Mouse (Mus musculus) embryonic facial prominence, embryonic 15.5 days (tissue): ENCODE measurements around the gene Glrp1. TPM values are rescaled to one million over a fixed set of nuclear protein-coding genes. Genes with fewer than 3 reads are reported as not detected.

Source experiments
- ATAC-seq: fragments of 200-750 bp; cut with Nextera tagmentation; 2 replicates; pipeline ENCODE4 v1.8.0; 2017; ENCODE audit warnings: low read depth, moderate TSS enrichment; ENCODE audit not compliant: insufficient number of reproducible peaks, low FRiP score, low TSS enrichment
- H3K27ac ChIP-seq: fragments of 300-500 bp; sonication (generic); replicated peaks from 2 replicates; pipeline ENCODE4 v1.5.1; 2015; ENCODE audit warnings: mild to moderate bottlenecking, inconsistent platforms
- H3K27me3 ChIP-seq: fragments of 300-500 bp; sonication (generic); 2 replicates; pipeline ENCODE4 v1.6.1; 2015; ENCODE audit warnings: inconsistent platforms
- H3K36me3 ChIP-seq: fragments of 300-500 bp; sonication (generic); 2 replicates; pipeline ENCODE4 v1.6.1; 2015; ENCODE audit warnings: mild to moderate bottlenecking, inconsistent platforms
- H3K4me1 ChIP-seq: fragments of 300-500 bp; sonication (generic); 2 replicates; pipeline ENCODE4 v1.6.1; 2015; ENCODE audit warnings: inconsistent platforms
- H3K4me2 ChIP-seq: fragments of 300-500 bp; sonication (generic); replicated peaks from 2 replicates; pipeline ENCODE4 v1.6.1; 2015; ENCODE audit warnings: mild to moderate bottlenecking, inconsistent platforms
- H3K4me3 ChIP-seq: fragments of 300-500 bp; sonication (generic); replicated peaks from 2 replicates; pipeline ENCODE4 v1.5.1; 2015; ENCODE audit warnings: mild to moderate bottlenecking, inconsistent platforms
- H3K9ac ChIP-seq: fragments of 300-500 bp; sonication (generic); 2 replicates; pipeline ENCODE4 v1.6.1; 2015; ENCODE audit warnings: inconsistent platforms
- H3K9me3 ChIP-seq: fragments of 300-500 bp; sonication (generic); replicated peaks from 2 replicates; pipeline ENCODE4 v1.6.1; 2016; ENCODE audit warnings: inconsistent platforms
- WGBS: fragments of 180-500 bp; shearing (Covaris S2); methylation state at CpG from one replicate; pipeline ENCODE4 v1.1.7; 2015; 5-methylcytosine and 5-hydroxymethylcytosine counted together
- polyA plus RNA-seq: library from polyadenylated mRNA; unstranded; fragments of >200 nt; fragmentation: Nextera tagmentation; extraction: Ambion mirVana; gene quantifications from 2 replicates; pipeline ENCODE4 v1.2.1, GENCODE M21; 2015

Glrp1 gene
- polyA plus RNA-seq, 1 experiment from 2014 or later, result 0.13 TPM

DNA sequence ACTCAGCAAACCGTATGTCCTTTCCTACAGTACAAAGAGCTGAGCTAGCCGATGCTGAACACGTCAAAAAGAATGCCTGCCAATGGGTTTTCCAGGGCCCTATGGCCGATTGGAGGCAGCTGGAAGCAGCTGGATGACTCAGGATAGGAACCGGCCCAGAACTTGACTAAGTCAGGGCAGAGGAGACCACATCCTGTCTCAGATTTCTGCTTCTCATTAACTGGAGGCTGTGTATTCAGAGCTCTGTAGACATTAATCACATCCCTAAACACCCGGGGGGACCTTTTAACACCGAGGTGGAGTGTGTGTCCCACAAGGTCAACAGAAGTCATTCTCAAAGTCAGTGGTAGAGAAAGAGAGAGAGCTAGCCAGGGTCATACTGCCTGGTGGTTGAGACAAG lies 35.3 kb downstream of the Glrp1 start:
- Histone ChIP-seq H3K9ac (no peak overlapping the region), H3K27ac (no peak overlapping the region), H3K4me3 (no peak overlapping the region), H3K36me3 (no peaks in the 10 kb centered on the region), H3K4me1 (peaks cover 20% of the 10 kb centered on the region; the same call in 1 of the 2 replicates), H3K9me3 (no peaks in the 10 kb centered on the region), H3K4me2 (no peak overlapping the region), H3K27me3 (no peaks in the 10 kb centered on the region)
- peak; percentile 60 for ATAC-seq
- WGBS, result 22% methylated on average over 7 of the region's 7 CpGs

DNA sequence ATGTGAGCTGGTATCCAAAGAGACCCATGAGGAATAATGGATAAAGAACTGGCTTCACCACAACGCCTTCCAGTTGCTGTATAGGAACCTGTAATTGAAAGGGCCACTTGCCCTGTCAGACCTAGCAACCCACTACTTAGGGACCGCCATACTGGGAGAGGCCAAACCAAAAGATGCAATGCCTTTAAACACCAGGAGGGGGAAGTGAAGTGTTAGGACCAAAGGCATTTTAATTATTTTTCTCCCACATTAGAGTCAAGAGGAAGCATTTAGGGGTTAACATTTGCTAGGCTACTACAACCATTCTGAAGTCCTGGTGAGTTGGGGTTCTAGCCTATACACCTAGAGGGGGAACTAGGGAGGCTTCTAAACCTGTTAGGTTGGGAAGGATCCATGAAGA lies 36.0 kb downstream of the Glrp1 start:
- 0 out of 2 replicates have a peak, but pooled peaks have one; percentile 19 for ATAC-seq

DNA sequence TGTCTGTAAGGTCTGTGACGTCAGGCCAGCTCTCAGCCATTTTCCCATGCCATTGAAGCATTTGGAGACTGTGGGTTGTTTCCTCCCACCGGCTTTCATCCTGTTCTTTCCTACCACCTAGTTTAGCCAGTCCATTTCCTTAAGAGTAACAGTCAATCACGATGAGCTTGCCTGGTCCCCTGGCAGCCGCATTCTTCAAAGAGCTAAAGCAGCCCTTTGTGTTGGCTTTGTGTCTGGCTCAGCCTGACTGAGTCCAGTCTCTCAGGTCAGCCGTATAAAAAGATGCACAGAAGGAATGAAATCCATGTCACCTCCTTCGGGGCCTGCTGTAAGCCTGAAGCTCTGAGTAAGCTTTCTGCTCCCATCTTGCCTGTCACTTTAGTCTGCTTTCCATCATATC lies 37.6 kb downstream of the Glrp1 start:
- ATAC-seq, result no peak
- no peak overlapping the region for H3K9ac ChIP-seq
- 51% methylated on average over 6 of the region's 6 CpGs for WGBS
- no peak overlapping the region for H3K4me3 ChIP-seq
- H3K4me1 ChIP-seq, result peaks cover 20% of the 10 kb centered on the region; the same call in 1 of the 2 replicates
- no peak overlapping the region for H3K27ac ChIP-seq
- H3K27me3 ChIP-seq, result no peaks in the 10 kb centered on the region
- no peaks in the 10 kb centered on the region for H3K36me3 ChIP-seq
- no peak overlapping the region for H3K4me2 ChIP-seq
- H3K9me3 ChIP-seq, result no peaks in the 10 kb centered on the region

More for the DNA sequence above, 36.0 kb downstream of the Glrp1 start:
- Histone ChIP-seq H3K9ac (no peak overlapping the region), H3K4me3 (no peak overlapping the region), H3K27me3 (no peaks in the 10 kb centered on the region), H3K36me3 (no peaks in the 10 kb centered on the region), H3K9me3 (no peaks in the 10 kb centered on the region), H3K4me1 (peaks cover 20% of the 10 kb centered on the region; the same call in 1 of the 2 replicates), H3K27ac (no peak overlapping the region), H3K4me2 (no peak overlapping the region)
- 70% methylated on average over 2 of the region's 2 CpGs for WGBS

DNA sequence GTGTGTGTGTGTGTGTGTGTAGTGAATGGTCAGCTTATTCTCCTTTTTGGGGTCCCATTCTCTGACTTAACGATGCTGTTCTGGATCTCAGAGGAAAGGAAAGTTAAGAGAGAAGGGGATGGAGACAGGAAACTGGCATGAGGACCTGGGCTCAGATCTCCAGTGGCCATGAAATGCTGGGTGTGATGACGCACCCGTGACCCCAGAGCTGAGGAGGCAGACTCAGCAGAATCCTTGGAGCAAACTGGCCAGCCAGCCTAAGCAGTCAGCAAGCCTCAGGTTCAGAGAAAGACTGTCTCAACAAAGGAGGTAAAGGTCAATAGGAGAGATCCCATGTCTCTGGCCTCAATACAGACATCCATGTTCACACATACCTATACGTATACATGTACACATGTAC lies 40.1 kb downstream of the Glrp1 start:
- Histone ChIP-seq H3K4me1 (0 out of 2 replicates have a peak, but pooled peaks cover 8% of the 10 kb centered on the region), H3K27ac (no peak overlapping the region), H3K36me3 (no peaks in the 10 kb centered on the region), H3K27me3 (no peaks in the 10 kb centered on the region), H3K4me2 (no peak overlapping the region), H3K9me3 (no peaks in the 10 kb centered on the region), H3K9ac (no peak overlapping the region), H3K4me3 (no peak overlapping the region)
- ATAC-seq, result no peak
- WGBS, result 91% methylated on average over 4 of the region's 4 CpGs

DNA sequence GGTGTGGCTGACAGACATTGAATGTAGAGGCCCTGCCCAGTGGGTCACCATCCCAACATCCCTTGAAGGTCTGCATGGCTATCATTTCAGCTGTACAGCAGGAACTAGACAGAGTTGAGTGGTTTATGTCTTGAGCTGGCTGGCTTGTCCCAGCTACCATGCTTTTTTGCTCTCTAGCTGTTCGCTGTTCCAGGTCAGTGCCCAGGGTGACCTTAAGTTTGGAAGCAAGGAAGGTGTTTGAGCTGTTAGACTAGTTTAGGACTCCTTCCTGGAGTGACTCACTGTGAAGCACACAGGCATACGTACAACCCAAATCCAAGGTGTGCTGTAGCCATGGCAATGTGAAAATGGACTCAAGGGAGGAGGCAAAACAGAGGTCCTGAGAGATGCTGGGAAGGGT lies 41.5 kb downstream of the Glrp1 start:
- H3K4me3 ChIP-seq, result no peak overlapping the region
- ATAC-seq, result no peak
- 80% methylated on average over 2 of the region's 2 CpGs for WGBS
- H3K27ac ChIP-seq, result no peak overlapping the region
- H3K9ac ChIP-seq, result no peak overlapping the region
- no peaks in the 10 kb centered on the region for H3K36me3 ChIP-seq
- no peaks in the 10 kb centered on the region for H3K9me3 ChIP-seq
- H3K4me2 ChIP-seq, result no peak overlapping the region
- H3K27me3 ChIP-seq, result no peaks in the 10 kb centered on the region
- 0 out of 2 replicates have a peak, but pooled peaks cover 2% of the 10 kb centered on the region for H3K4me1 ChIP-seq

DNA sequence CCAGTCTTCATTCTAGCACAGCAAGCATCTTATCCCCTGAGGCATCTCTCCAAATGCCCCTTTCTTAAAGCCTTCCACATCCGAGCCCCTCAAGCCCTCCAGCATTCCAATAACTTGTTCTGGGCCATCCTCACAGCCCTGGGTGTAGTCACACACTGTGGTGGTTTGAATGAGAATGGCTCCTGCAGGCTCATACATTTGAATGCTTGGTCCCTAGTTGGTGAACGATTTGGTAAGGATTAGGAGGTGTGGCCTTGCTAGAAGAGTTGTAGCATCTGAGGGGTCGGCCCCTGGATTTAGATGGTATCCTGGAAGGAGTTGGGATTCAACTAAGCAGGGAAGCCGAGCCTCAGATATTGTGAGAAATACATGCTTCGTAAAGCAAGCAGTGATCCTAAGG lies 42.0 kb downstream of the Glrp1 start:
- H3K27me3 ChIP-seq, result no peaks in the 10 kb centered on the region
- H3K9ac ChIP-seq, result no peak overlapping the region
- H3K36me3 ChIP-seq, result no peaks in the 10 kb centered on the region
- no peak overlapping the region for H3K4me3 ChIP-seq
- no peak for ATAC-seq
- no peak overlapping the region for H3K27ac ChIP-seq
- H3K9me3 ChIP-seq, result no peaks in the 10 kb centered on the region
- 80% methylated on average over 5 of the region's 5 CpGs for WGBS
- H3K4me2 ChIP-seq, result no peak overlapping the region
- 0 out of 2 replicates have a peak, but pooled peaks cover 7% of the 10 kb centered on the region for H3K4me1 ChIP-seq

DNA sequence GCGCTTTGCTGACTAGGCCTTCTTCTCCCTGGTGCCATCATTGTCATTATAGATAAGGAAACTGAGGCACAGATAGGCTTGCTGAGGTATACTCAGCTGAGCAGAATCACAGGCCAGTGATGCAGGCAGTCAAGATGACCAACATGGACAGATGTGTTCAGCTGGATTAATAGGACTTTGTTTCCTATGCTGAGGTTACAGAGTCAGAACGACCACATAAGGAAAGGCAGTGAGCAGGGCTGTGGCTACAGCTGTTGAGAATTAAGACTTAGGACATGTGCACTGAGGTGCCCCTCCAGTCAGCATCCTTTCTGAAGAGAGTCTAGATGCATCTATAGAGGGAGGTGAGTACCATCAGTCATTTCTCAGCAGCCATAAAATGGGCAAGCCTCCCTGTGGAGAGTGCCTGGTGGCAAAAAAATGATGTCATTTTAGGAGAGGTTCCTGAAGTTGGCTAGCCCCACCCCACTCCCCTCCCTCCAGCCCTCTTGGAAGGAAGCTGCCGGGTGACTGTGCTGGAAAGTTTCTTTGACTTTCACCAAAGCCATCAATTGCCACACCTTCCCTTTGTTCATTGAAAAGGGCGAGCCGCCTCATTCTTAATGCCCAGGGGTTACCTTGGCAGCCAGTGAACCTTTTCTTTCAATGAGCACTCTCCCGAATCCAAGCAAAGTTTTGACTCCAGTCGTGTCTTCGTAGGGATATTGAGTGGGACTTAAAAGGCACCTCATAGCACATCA lies 43.4 kb downstream of the Glrp1 start:
- WGBS, result 64% methylated on average over 8 of the region's 8 CpGs
- no peak for ATAC-seq
- no peak overlapping the region for H3K4me2 ChIP-seq

DNA sequence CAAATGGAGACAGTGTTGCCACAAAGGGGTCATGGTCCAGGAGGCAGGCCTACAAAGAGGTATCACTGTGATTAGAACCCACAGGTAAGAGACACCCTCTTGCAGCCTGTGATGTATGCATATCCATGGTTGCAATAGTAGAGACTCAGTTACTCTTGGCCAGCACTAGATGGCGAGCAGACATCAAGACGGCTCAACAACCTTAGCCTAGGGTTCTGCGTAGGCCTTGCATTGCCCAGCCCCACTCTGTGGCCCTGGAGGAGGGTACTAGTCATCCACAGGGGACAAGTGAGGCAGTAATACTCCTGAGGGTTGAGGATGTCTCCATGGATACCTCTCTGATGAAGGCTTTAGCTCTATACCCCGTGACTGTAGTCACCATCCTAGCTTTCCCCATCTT lies 44.1 kb downstream of the Glrp1 start:
- Histone ChIP-seq H3K9ac (no peak overlapping the region), H3K36me3 (no peaks in the 10 kb centered on the region), H3K9me3 (no peaks in the 10 kb centered on the region), H3K27ac (no peak overlapping the region), H3K27me3 (no peaks in the 10 kb centered on the region), H3K4me3 (no peak overlapping the region), H3K4me1 (peaks cover 12% of the 10 kb centered on the region; the same call in 1 of the 2 replicates), H3K4me2 (no peak overlapping the region)
- WGBS, result 69% methylated on average over 4 of the region's 4 CpGs
- no peak for ATAC-seq

More for the DNA sequence above, 43.4 kb downstream of the Glrp1 start:
- no peaks in the 10 kb centered on the region for H3K36me3 ChIP-seq
- H3K4me3 ChIP-seq, result no peak overlapping the region
- no peaks in the 10 kb centered on the region for H3K27me3 ChIP-seq
- no peak overlapping the region for H3K9ac ChIP-seq
- H3K4me1 ChIP-seq, result peaks cover 12% of the 10 kb centered on the region; the same call in 1 of the 2 replicates
- H3K27ac ChIP-seq, result no peak overlapping the region
- H3K9me3 ChIP-seq, result no peaks in the 10 kb centered on the region

DNA sequence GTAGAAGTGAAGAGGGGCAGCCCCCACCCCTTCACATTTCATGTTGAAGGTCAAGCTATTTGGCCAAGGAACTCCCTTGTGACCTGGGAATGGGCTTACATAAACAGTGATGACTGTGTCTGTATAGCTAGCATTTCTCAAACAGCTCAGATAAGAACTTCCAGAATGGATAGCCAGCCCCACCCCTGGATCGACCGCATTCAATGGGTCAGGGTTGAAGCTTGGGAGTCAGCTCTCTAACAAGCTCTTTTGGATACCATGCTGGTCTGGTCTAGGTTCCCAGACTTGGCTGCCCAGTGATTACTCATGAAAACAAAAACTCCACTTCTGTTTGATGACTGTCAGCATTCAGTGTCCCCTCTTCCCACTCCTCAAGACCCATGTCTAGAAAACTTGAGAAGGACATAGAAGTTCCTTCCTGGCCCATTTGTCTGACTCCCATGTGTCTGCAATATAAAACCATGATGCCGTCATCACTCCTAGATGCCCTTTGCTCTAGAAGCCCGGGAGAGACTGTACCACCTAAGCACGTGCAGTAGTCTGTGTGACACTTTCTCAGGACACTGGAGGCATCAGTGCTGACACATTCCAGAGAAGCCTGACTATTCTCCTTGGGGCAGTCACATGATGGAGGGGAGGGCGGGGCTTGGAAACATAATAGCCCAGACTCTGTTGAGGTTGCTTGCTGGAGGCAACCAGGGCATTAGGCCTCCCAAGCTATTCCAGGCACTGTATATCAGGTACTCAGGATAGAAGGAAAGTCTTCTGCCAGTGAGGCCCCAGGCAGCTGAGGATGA lies 45.6 kb downstream of the Glrp1 start:
- H3K27ac ChIP-seq, result no peak overlapping the region
- WGBS, result 69% methylated on average over 6 of the region's 6 CpGs
- H3K4me2 ChIP-seq, result no peak overlapping the region
- no peaks in the 10 kb centered on the region for H3K27me3 ChIP-seq
- H3K9ac ChIP-seq, result no peak overlapping the region
- no peak for ATAC-seq
- H3K9me3 ChIP-seq, result no peaks in the 10 kb centered on the region
- H3K4me3 ChIP-seq, result no peak overlapping the region
- H3K36me3 ChIP-seq, result no peaks in the 10 kb centered on the region
- H3K4me1 ChIP-seq, result peaks cover 12% of the 10 kb centered on the region; the same call in 1 of the 2 replicates

DNA sequence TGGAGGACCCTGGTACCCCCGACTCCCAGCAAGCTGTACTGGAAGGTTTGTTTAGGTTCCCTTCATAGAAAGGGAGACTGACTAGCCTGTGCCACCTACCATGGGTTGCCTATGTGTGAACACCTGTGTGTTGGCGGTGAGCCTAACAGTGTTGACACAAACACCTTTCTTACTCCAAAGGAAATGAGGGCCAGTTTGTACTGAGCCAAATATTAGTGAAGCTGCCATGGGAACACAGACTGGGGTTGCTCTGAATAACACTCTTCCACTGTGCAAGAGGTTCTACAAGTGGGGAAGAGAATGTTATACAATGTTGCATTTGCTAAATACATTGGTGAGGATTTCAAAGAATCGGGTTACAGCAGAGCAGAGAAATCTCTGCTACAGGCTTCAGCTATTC lies 46.6 kb downstream of the Glrp1 start:
- Histone ChIP-seq H3K9ac (no peak overlapping the region), H3K4me3 (no peak overlapping the region), H3K4me1 (peaks cover 12% of the 10 kb centered on the region; the same call in 1 of the 2 replicates), H3K27ac (peak overlapping the region; percentile 17; the same call in 1 of the 2 replicates), H3K9me3 (0 out of 2 replicates have a peak, but pooled peaks cover 2% of the 10 kb centered on the region), H3K27me3 (no peaks in the 10 kb centered on the region), H3K4me2 (no peak overlapping the region), H3K36me3 (no peaks in the 10 kb centered on the region)
- no peak for ATAC-seq
- WGBS, result 85% methylated on average over 3 of the region's 3 CpGs

DNA sequence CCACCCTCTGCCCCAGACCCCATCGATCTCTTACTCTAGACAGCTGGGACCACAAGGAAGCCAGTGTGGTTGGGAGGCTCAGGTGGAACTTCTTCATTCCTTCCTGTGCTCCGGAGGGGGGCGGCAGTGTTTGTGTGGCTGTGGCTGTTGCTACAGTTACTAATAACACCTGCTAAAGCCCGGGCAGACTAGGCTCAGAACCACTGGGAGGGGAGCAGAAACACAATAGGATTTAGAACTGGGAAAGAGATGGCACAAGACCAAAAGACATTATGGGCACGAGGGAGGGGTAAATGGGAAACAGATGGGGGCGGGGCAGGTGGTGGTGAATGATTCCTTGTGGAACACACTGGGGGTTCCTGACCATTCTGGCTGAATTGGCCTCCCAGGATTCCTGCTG lies 47.4 kb downstream of the Glrp1 start:
- Histone ChIP-seq H3K9me3 (0 out of 2 replicates have a peak, but pooled peaks cover 2% of the 10 kb centered on the region), H3K36me3 (no peaks in the 10 kb centered on the region), H3K9ac (no peak overlapping the region), H3K27me3 (no peaks in the 10 kb centered on the region), H3K4me1 (peaks cover 12% of the 10 kb centered on the region; the same call in 1 of the 2 replicates), H3K4me2 (no peak overlapping the region), H3K4me3 (no peak overlapping the region), H3K27ac (peak overlapping the region; percentile 17; the same call in 1 of the 2 replicates)
- ATAC-seq, result no peak
- WGBS, result 29% methylated on average over 6 of the region's 6 CpGs
